Mouse (Mus musculus) testis, postnatal 10 days (tissue): ENCODE measurements around the gene Lrrc26.
"Not testable (repeated sequence)": the region's sequence is repeated elsewhere in the genome, so short reads cannot be mapped to it uniquely, and the experiment has no call there.

Source experiments
- DNase-seq: peaks from one replicate; pipeline ENCODE4 v3.0.0; 2021; ENCODE audit warnings: low spot score

Lrrc26 gene

GRCm38 (mm10) chr2:25289651-25290050 is at the start of gene Lrrc26:
Gene Lrrc26, plus strand, starts transcription at chr2:25289915.
- peak; percentile 46 for DNase-seq

DNA sequence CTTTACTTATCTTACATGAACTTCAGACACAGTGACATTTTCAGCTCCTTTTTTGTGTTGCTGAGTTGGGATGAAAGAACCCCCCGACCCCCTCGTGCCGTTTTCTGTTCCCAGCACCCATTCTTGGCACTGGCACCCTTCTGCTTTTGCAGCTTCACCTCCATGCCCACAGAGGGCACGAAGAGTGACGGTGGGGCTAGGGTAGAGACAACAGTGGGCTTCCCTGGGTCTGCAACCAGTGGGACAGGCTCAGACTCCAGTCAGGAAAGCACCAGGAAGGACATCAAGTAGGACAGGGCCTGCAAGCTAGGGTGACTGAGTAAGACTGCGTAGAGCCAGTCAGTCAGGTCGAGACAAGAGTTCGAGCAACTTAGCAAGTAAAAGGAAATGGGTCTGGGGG is 49.4 kb upstream of the Lrrc26 start:
- DNase-seq: no peak

GRCm38 (mm10) chr2:25240723-25241437 is 48.8 kb upstream of the Lrrc26 start:
- peak; percentile 88 for DNase-seq

DNA sequence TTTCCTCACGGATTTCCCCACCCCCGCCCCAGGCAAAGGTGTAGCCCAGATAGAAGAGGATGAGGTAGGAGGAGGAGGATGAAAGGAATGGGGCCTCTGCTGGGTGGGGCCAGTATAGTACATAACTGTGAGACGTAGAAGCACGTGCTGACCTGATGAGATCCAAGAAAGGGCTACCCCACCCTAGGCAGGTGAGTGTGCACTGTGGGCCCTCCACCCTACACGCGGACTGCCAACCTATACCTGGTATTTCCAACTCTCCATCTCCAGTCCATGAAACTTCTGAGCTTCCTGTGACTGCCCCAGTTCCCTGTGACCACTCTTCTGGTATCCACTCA is 48.3 kb upstream of the Lrrc26 start:
- no peak for DNase-seq

GRCm38 (mm10) chr2:25242101-25242506 is 47.6 kb upstream of the Lrrc26 start, which contains the start of the genes Rnf208 and Cysrt1:
Gene Rnf208, plus strand, starts transcription at chr2:25242255.
Gene Cysrt1, minus strand, starts transcription at chr2:25242452.
- no peak for DNase-seq

- DNase-seq: peak; percentile 69
These were observed 46.4 kb upstream of the Lrrc26 start for GRCm38 (mm10) chr2:25243342-25243741.

- no peak for DNase-seq
These were observed 45.6 kb upstream of the Lrrc26 start for GRCm38 (mm10) chr2:25244144-25244543.

DNA sequence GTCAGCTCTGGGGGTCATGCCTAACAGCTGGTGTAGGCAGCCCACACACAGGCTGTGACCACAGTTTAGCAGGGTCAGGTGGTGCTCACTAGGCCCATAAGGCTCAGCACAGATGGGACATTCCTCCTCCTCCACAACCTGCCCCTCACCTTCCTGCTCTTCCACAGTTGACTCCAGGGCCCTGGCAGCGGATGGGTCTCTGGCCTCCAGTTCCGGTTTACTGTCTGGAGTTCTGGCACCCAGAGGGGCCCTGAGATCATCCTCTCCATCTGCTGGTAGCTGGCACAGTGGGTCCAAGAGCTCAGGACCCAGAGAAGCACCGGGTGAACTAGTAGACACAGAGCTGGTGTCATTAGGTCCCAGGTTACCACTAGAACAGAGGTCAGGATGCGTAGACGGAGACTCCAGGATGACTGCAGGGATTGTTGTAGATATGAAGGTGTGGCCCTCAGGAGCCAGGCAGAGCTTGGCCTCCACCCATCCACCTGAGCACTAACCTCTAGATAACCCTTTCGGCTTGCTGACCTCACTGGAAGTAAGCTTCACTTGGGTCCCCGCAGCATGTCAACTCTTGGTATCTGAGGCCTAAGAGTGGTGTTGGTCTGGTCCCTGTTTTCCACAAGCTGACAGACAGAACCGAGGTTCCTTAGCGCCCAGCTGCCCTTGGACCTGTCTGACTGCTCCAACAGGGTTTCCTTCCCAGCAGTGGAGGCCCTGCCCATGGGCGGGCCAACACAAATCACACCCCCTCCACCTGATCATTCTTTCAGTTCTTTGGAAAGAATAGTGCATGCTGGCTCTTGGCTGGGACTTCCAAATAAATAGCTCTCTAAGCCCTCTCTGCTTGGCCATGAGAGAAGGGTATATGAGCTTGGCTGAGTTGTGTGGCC is 43.3 kb upstream of the Lrrc26 start, which contains the start of gene AL732309.1:
AL732309.1 (minus strand) TSS at position 681 of the 890 bp plus-strand sequence.
- no peak for DNase-seq

DNA sequence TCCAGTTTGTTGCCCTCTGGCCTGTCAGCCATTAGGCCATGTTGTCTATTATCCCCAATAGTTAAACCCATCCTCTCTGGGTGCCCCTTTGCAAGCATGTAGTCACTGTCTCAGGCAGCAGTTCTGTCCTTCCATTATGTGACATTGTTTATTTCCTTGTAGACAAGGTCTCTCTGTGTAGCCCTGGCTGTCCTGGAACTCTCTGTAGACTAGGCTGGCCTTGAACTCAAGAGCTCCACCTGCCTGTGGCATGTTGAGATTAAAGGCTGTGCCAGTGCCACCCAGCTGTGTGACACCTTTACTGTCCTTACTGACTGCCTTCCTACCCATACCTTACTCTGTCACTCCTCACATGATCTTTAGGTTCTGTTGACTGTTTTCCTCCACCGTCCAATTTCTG is 37.4 kb upstream of the Lrrc26 start:
- DNase-seq: no peak

- peak; percentile 95 for DNase-seq
These were observed 34.4 kb upstream of the Lrrc26 start, which contains the start of gene Tmem203 for GRCm38 (mm10) chr2:25255284-25255779. Gene Tmem203, plus strand, starts transcription at chr2:25255439.

- DNase-seq: peak; percentile 75
These were observed 33.1 kb upstream of the Lrrc26 start for GRCm38 (mm10) chr2:25256443-25257109.

GRCm38 (mm10) chr2:25257250-25257649 is 32.5 kb upstream of the Lrrc26 start:
- DNase-seq: not testable (repeated sequence)

DNA sequence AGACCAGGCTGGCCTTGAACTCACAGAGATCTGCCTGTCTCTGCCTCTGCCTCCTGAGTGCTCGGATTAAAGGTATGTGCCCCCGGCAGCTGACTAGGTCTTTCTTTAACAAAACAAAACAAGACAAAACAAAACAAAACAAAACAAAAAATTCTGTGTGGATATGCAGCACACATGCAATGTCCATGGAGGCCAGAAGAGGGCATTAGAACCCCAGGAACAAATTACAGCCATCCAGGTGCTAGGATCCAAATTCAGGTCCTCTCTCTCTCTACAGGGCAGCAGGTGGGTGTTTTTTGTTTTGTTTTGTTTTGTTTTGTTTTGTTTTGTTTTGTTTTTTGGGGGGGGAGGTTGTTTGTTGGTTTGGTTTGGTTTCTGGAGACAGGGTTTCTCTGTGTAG is 30.8 kb upstream of the Lrrc26 start:
- DNase-seq: no peak

DNA sequence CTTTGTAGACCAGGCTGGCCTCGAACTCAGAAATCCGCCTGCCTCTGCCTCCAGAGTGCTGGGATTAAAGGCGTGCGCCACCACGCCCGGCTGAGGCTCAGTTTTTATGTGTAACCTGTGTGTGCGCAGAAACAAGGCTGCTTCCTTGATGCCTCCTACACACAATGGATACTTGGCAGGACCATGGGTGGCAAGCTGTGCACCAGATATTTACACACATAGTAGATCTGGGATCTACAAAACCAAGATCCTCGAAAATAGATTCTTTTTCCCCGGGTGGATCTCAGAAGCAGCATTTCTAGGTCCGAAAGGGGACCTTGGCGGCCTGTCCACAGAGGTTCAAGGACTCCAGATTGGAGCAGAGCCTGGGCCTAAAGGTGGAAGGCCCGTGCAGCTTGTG is 27.8 kb upstream of the Lrrc26 start:
- DNase-seq: no peak

DNA sequence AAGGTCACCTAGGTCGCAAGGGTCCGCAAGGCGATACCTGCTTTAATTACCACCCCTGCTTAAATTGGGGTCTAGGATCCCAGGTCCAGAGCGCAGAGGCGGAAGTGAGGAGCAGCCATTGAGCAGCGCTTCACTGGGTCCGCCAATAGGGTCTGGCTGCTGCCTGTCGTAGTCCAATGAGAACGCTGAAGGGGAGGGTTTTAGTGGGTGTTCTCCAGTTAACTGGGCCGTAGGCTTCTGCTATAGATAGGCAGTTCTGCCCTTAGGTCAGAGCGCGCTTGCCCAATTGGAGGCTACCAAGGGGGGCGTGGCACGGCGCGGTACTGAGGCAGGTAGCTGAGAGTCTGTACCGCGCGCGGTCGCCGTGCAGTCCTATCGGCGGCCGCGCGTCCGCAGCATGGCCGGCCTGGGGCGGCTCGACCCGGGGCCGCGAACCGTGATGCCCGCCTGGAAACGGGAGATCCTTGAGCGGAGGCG is 27.4 kb upstream of the Lrrc26 start, which contains the start of gene Tprn:
Tprn (plus strand) TSS at position 328 of the 477 bp plus-strand sequence.
- peak; percentile 93 for DNase-seq

- peak; percentile 62 for DNase-seq
These were observed 26.7 kb upstream of the Lrrc26 start for GRCm38 (mm10) chr2:25262795-25263622.

- DNase-seq: no peak
These were observed 26.0 kb upstream of the Lrrc26 start for GRCm38 (mm10) chr2:25263623-25264285.

GRCm38 (mm10) chr2:25264286-25264660 is 25.4 kb upstream of the Lrrc26 start:
- DNase-seq: no peak

GRCm38 (mm10) chr2:25264851-25265250 is 24.9 kb upstream of the Lrrc26 start:
- no peak for DNase-seq

GRCm38 (mm10) chr2:25265897-25266656 is 23.6 kb upstream of the Lrrc26 start:
- no peak for DNase-seq
